Mouse (Mus musculus) MEL (cell line): ENCODE results near the gene Laptm4a.

Experiments
- BHLHE40 ChIP-seq: IDR thresholded peaks from 2 replicates; pipeline ENCODE4 v1.6.1; 2012; ENCODE audit warnings: low read depth, mild to moderate bottlenecking, inconsistent platforms, low read length, improper control_type of control experiment, borderline replicate concordance
- CHD2 ChIP-seq: IDR thresholded peaks from 2 replicates; pipeline ENCODE4 v1.6.1; 2011; ENCODE audit warnings: low read length, improper control_type of control experiment
- CTCF ChIP-seq, 3 experiments: IDR thresholded peaks in 2 of 3; conservative IDR thresholded peaks in 1 of 3; 2 replicates each; pipeline ENCODE4 v1.5.1; 2011 to 2012; ENCODE audit warnings: low read length in 3 of 3, low read depth in 2 of 3, mild to moderate bottlenecking in 2 of 3, improper control_type of control experiment in 1 of 3, inconsistent platforms in 1 of 3, mixed read lengths in 1 of 3, moderate library complexity in 1 of 3; ENCODE audit not compliant: control insufficient read depth in 1 of 3, insufficient read depth in 1 of 3, poor library complexity in 1 of 3, severe bottlenecking in 1 of 3
- EP300 ChIP-seq, 2 experiments: IDR thresholded peaks; 2 replicates each; pipeline ENCODE4 v1.6.1; 2011; ENCODE audit warnings: improper control_type of control experiment in 2 of 2, low read length in 2 of 2, low read depth in 1 of 2, mild to moderate bottlenecking in 1 of 2
- GABPA ChIP-seq: IDR thresholded peaks from 2 replicates; pipeline ENCODE4 v1.6.1; 2012; ENCODE audit warnings: low read depth, mild to moderate bottlenecking, inconsistent platforms, low read length, improper control_type of control experiment, moderate library complexity
- HCFC1 ChIP-seq: IDR thresholded peaks from 2 replicates; pipeline ENCODE4 v1.6.1; 2012; ENCODE audit warnings: low read depth, mild to moderate bottlenecking, inconsistent platforms, low read length, improper control_type of control experiment, moderate library complexity
- NRF1 ChIP-seq: IDR thresholded peaks from 2 replicates; pipeline ENCODE4 v1.6.1; 2014; ENCODE audit warnings: low read depth, mild to moderate bottlenecking, inconsistent platforms, low read length, improper control_type of control experiment, moderate library complexity; ENCODE audit not compliant: poor library complexity, insufficient read depth, severe bottlenecking
- POLR2A ChIP-seq, 2 experiments: IDR thresholded peaks; 2 replicates each; pipeline ENCODE4 v1.6.1; 2011 to 2012; ENCODE audit warnings: low read length in 2 of 2, mild to moderate bottlenecking in 2 of 2, control low read depth in 1 of 2, improper control_type of control experiment in 1 of 2, low read depth in 1 of 2, moderate library complexity in 1 of 2; ENCODE audit not compliant: control insufficient read depth in 1 of 2, insufficient read depth in 1 of 2, poor library complexity in 1 of 2
- RAD21 ChIP-seq: IDR thresholded peaks from 2 replicates; pipeline ENCODE4 v1.6.1; 2011; ENCODE audit warnings: mild to moderate bottlenecking, low read depth, low read length, improper control_type of control experiment
- RCOR1 ChIP-seq: IDR thresholded peaks from 2 replicates; pipeline ENCODE4 v1.6.1; 2012; ENCODE audit warnings: low read depth, mild to moderate bottlenecking, inconsistent platforms, low read length, improper control_type of control experiment
- USF1 ChIP-seq: IDR thresholded peaks from 2 replicates; pipeline ENCODE4 v1.6.1; 2014; ENCODE audit warnings: low read depth, mild to moderate bottlenecking, inconsistent platforms, low read length, improper control_type of control experiment, moderate library complexity

DNA sequence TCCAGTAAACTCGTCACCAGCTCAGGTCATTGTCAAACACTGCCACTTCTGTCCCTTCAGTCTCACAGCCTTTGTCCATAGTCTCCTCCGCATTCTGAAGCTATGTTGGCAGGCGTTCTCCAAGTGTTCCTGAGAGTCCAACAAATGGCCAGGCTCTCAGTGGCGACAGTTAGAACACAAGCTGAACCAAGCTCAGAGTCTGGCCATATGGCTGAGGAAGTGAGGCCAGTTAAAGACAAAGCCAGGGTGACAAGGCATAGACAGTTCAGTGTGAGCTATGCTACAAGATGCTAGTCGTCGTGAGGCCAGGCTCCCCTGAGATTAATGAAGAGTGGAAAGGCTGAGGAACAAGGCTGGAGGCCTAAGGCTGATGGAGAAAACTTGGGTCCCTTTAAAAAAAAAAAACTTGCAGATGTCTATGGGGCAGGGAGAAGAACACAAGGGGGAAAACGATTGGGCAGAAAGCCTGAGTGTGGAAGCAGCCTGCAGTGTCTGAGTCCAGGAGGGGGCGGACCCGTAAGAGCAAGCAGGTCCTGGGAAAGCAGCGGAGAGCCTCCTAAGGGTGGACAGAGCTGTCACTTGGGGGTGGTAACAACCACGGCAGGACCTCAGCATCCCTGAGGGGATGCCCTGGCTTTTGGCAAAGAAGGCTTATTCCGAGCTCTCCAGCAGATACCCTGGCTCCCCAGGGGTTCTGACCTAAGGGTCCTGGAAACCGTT lies 36.9 kb upstream of the Laptm4a start:
- no peak for TF ChIP-seq CTCF (IDR thresholded peaks at IDR 0.05 in 2 of 3, conservative IDR thresholded peaks at IDR 0.05 in 1 of 3; ENCODE audit: control insufficient read depth in 1 of 3, insufficient read depth in 1 of 3, low read depth in 2 of 3, low read length in 3 of 3, poor library complexity in 1 of 3, severe bottlenecking in 1 of 3)
- no peak for TF ChIP-seq HCFC1
- no peak for TF ChIP-seq NRF1
- no peak for TF ChIP-seq POLR2A (IDR thresholded peaks at IDR 0.05; ENCODE audit: control insufficient read depth in 1 of 2, insufficient read depth in 1 of 2, low read depth in 1 of 2, low read length in 2 of 2, poor library complexity in 1 of 2)
- no peak for TF ChIP-seq RAD21
- no peak for TF ChIP-seq CHD2
- TF ChIP-seq USF1: no peak
- TF ChIP-seq RCOR1: no peak
- TF ChIP-seq EP300 (IDR thresholded peaks at IDR 0.05; ENCODE audit: low read depth in 1 of 2, low read length in 2 of 2): no peak
- TF ChIP-seq BHLHE40: no peak
- no peak for TF ChIP-seq GABPA
